Mouse (Mus musculus): ENCODE data around the gene Coq7.

The Coq7 gene

GRCm38 (mm10) chr7:118533178-118533578, at the start of gene Coq7:
Gene Coq7, minus strand, starts transcription at chr7:118533356.
- peak; percentile 96 for DNase-seq

- DNase-seq, result no peak
These were observed 46.8 kb upstream of the Coq7 start for GRCm38 (mm10) chr7:118579938-118580337.

- DNase-seq, result no peak
These were observed 45.1 kb upstream of the Coq7 start for GRCm38 (mm10) chr7:118578269-118578668.

- no peak for DNase-seq
These were observed 38.9 kb upstream of the Coq7 start for GRCm38 (mm10) chr7:118572039-118572438.

GRCm38 (mm10) chr7:118571350-118571749, 38.2 kb upstream of the Coq7 start:
- DNase-seq, result no peak

- no peak for DNase-seq
These were observed 36.0 kb upstream of the Coq7 start for GRCm38 (mm10) chr7:118569121-118569543.

GRCm38 (mm10) chr7:118554290-118554689, 21.1 kb upstream of the Coq7 start:
- no peak for DNase-seq

GRCm38 (mm10) chr7:118553881-118554280, 20.7 kb upstream of the Coq7 start:
- no peak for DNase-seq

- no peak for DNase-seq
These were observed 14.3 kb upstream of the Coq7 start for GRCm38 (mm10) chr7:118547451-118547850.

GRCm38 (mm10) chr7:118544128-118544527, 11.0 kb upstream of the Coq7 start:
- DNase-seq, result no peak

- DNase-seq, result no peak
These were observed 1.9 kb upstream of the Coq7 start for GRCm38 (mm10) chr7:118535076-118535475.

GRCm38 (mm10) chr7:118534326-118534725, 1.2 kb upstream of the Coq7 start:
- DNase-seq, result no peak

GRCm38 (mm10) chr7:118532519-118533177, 508 bp downstream of the Coq7 start:
- DNase-seq, result peak; percentile 98

- no peak for DNase-seq
These were observed 6.2 kb downstream of the Coq7 start for GRCm38 (mm10) chr7:118526967-118527366.

GRCm38 (mm10) chr7:118522077-118522476, 11.1 kb downstream of the Coq7 start:
- no peak for DNase-seq

GRCm38 (mm10) chr7:118519661-118520060, 13.5 kb downstream of the Coq7 start:
- DNase-seq, result no peak

- peak; percentile 80 for DNase-seq
These were observed 14.5 kb downstream of the Coq7 start for GRCm38 (mm10) chr7:118518687-118519086.

GRCm38 (mm10) chr7:118517819-118518218, 15.3 kb downstream of the Coq7 start:
- no peak for DNase-seq

GRCm38 (mm10) chr7:118508556-118508955, 24.6 kb downstream of the Coq7 start:
- DNase-seq, result no peak

- no peak for DNase-seq
These were observed 29.3 kb downstream of the Coq7 start for GRCm38 (mm10) chr7:118503844-118504243.

GRCm38 (mm10) chr7:118502333-118502732, 30.8 kb downstream of the Coq7 start:
- DNase-seq, result no peak

GRCm38 (mm10) chr7:118499784-118500435, 33.2 kb downstream of the Coq7 start:
- no peak for DNase-seq

GRCm38 (mm10) chr7:118498984-118499783, 34.0 kb downstream of the Coq7 start:
- DNase-seq, result no peak

Measured in kidney, adult 18-20 months (tissue).